Mouse (Mus musculus) hindbrain, postnatal 0 days (tissue): ENCODE results near the gene Mast4. TPM values are rescaled to one million over a fixed set of nuclear protein-coding genes. Genes with fewer than 3 reads are reported as not detected.

Experiments
- ATAC-seq: fragments of 200-750 bp; cut with Nextera tagmentation; 2 replicates; pipeline ENCODE4 v1.8.0; 2017; ENCODE audit warnings: mild to moderate bottlenecking, moderate TSS enrichment, moderate library complexity
- DNase-seq: peaks from one replicate; pipeline ENCODE4 v3.0.0-alpha.2; 2015; ENCODE audit warnings: low spot score
- H3K27ac ChIP-seq: fragments of 300-500 bp; sonication (generic); 2 replicates; pipeline ENCODE4 v1.5.1; 2014; ENCODE audit warnings: mild to moderate bottlenecking
- H3K27me3 ChIP-seq: fragments of 300-500 bp; sonication (generic); 2 replicates; pipeline ENCODE4 v1.6.1; 2014; ENCODE audit warnings: low read length, mixed read lengths; ENCODE audit not compliant: insufficient read depth
- H3K36me3 ChIP-seq: fragments of 300-500 bp; sonication (generic); 2 replicates; pipeline ENCODE4 v1.6.1; 2014; ENCODE audit warnings: low read length, mixed read lengths; ENCODE audit not compliant: insufficient read depth
- H3K4me1 ChIP-seq: fragments of 300-500 bp; sonication (generic); 2 replicates; pipeline ENCODE4 v1.6.1; 2014; ENCODE audit warnings: antibody characterized with exemption, low read length, mixed read lengths; ENCODE audit not compliant: insufficient read depth
- H3K4me2 ChIP-seq: fragments of 300-500 bp; sonication (generic); 2 replicates; pipeline ENCODE4 v1.6.1; 2014; ENCODE audit warnings: low read depth, mild to moderate bottlenecking, low read length, moderate library complexity, mixed read lengths
- H3K4me3 ChIP-seq: fragments of 300-500 bp; sonication (generic); 2 replicates; pipeline ENCODE4 v1.5.1; 2014; ENCODE audit warnings: low read length
- H3K9ac ChIP-seq: fragments of 300-500 bp; sonication (generic); replicated peaks from 2 replicates; pipeline ENCODE4 v1.6.1; 2014; ENCODE audit warnings: mild to moderate bottlenecking, low read length, moderate library complexity, mixed read lengths
- H3K9me3 ChIP-seq: fragments of 300-500 bp; sonication (generic); 2 replicates; pipeline ENCODE4 v1.6.1; 2016; ENCODE audit warnings: low read length, mixed read lengths
- CTCF ChIP-seq: IDR thresholded peaks from 2 replicates; pipeline ENCODE4 v1.5.1; 2016; ENCODE audit warnings: antibody characterized with exemption, control low read depth, low read depth
- WGBS: fragments of 180-500 bp; shearing (Covaris S2); extraction: QIAGEN DNeasy Blood & Tissue Kit; methylation state at CpG from one replicate; pipeline ENCODE4 v1.1.7; 2014; 5-methylcytosine and 5-hydroxymethylcytosine counted together
- polyA plus RNA-seq: library from polyadenylated mRNA; unstranded; fragments of >200 nt; fragmentation: Nextera tagmentation; extraction: Ambion mirVana; gene quantifications from 2 replicates; pipeline ENCODE4 v1.2.1, GENCODE M21; 2015
- total RNA-seq: library from RNA; depleted of rRNA; stranded (reverse); fragments of >200 nt; gene quantifications from 2 replicates; pipeline ENCODE4 v1.2.3, GENCODE M21; 2014

The Mast4 gene
- total and polyA plus RNA-seq, 2 experiments from 2014 or later: 23.5 to 31.7 TPM

- Histone ChIP-seq H3K4me3 (no peak overlapping the region), H3K9ac (no peak overlapping the region), H3K27me3 (no peaks in the 10 kb centered on the region), H3K36me3 (peaks cover 4% of the 10 kb centered on the region; the same call in 1 of the 2 replicates), H3K9me3 (no peaks in the 10 kb centered on the region), H3K4me2 (no peak overlapping the region), H3K4me1 (no peaks in the 10 kb centered on the region), H3K27ac (no peak overlapping the region)
- DNase-seq (no peak), ATAC-seq (no peak)
- WGBS: 46% methylated on average over 1 of the region's 1 CpGs
- TF ChIP-seq CTCF: no peak
These were observed 570.1 kb downstream of the Mast4 start for GRCm38 (mm10) chr13:102764218-102764617.

GRCm38 (mm10) chr13:102762203-102762602, 572.1 kb downstream of the Mast4 start:
- H3K9me3 ChIP-seq: no peaks in the 10 kb centered on the region
- no peak overlapping the region for H3K4me3 ChIP-seq
- H3K27ac ChIP-seq: no peak overlapping the region
- no peak for TF ChIP-seq CTCF
- 96% methylated on average over 10 of the region's 10 CpGs for WGBS
- peaks cover 4% of the 10 kb centered on the region; the same call in 1 of the 2 replicates for H3K36me3 ChIP-seq
- DNase-seq (no peak), ATAC-seq (no peak)
- no peak overlapping the region for H3K4me2 ChIP-seq
- H3K9ac ChIP-seq: no peak overlapping the region
- no peaks in the 10 kb centered on the region for H3K27me3 ChIP-seq
- no peaks in the 10 kb centered on the region for H3K4me1 ChIP-seq

GRCm38 (mm10) chr13:102761410-102761809, 572.9 kb downstream of the Mast4 start:
- Histone ChIP-seq H3K9ac (no peak overlapping the region), H3K27ac (no peak overlapping the region), H3K27me3 (no peaks in the 10 kb centered on the region), H3K9me3 (no peaks in the 10 kb centered on the region), H3K36me3 (peaks cover 4% of the 10 kb centered on the region; the same call in 1 of the 2 replicates), H3K4me3 (no peak overlapping the region), H3K4me1 (no peaks in the 10 kb centered on the region), H3K4me2 (no peak overlapping the region)
- WGBS: 83% methylated on average over 9 of the region's 9 CpGs
- no peak for ATAC-seq
- TF ChIP-seq CTCF: no peak
- DNase-seq: no peak

- Histone ChIP-seq H3K27ac (no peak overlapping the region), H3K4me2 (no peak overlapping the region), H3K27me3 (no peaks in the 10 kb centered on the region), H3K4me3 (no peak overlapping the region), H3K36me3 (peaks cover 4% of the 10 kb centered on the region; the same call in 1 of the 2 replicates), H3K9me3 (no peaks in the 10 kb centered on the region), H3K9ac (no peak overlapping the region), H3K4me1 (no peaks in the 10 kb centered on the region)
- 93% methylated on average over 6 of the region's 6 CpGs for WGBS
- TF ChIP-seq CTCF: no peak
- ATAC-seq: no peak
- DNase-seq: no peak
These were observed 576.3 kb downstream of the Mast4 start for GRCm38 (mm10) chr13:102758021-102758420.

GRCm38 (mm10) chr13:102756071-102756470, 578.2 kb downstream of the Mast4 start:
- Histone ChIP-seq H3K27me3 (no peaks in the 10 kb centered on the region), H3K4me2 (no peak overlapping the region), H3K9me3 (no peaks in the 10 kb centered on the region), H3K27ac (no peak overlapping the region), H3K9ac (no peak overlapping the region), H3K36me3 (peaks cover 7% of the 10 kb centered on the region; the same call in 1 of the 2 replicates), H3K4me3 (no peak overlapping the region), H3K4me1 (no peaks in the 10 kb centered on the region)
- TF ChIP-seq CTCF: no peak
- ATAC-seq: no peak
- 95% methylated on average over 8 of the region's 8 CpGs for WGBS
- no peak for DNase-seq

- no peak for ATAC-seq
- no peak overlapping the region for H3K27ac ChIP-seq
- 99% methylated on average over 8 of the region's 8 CpGs for WGBS
These were observed 579.2 kb downstream of the Mast4 start for GRCm38 (mm10) chr13:102755124-102755523.

GRCm38 (mm10) chr13:102753714-102754556, 580.4 kb downstream of the Mast4 start:
- Histone ChIP-seq H3K27ac (no peak overlapping the region), H3K9ac (no peak overlapping the region), H3K4me1 (no peaks in the 10 kb centered on the region), H3K4me2 (no peak overlapping the region), H3K4me3 (no peak overlapping the region), H3K36me3 (peaks cover 9% of the 10 kb centered on the region), H3K9me3 (no peaks in the 10 kb centered on the region), H3K27me3 (no peaks in the 10 kb centered on the region)
- DNase-seq (no peak), ATAC-seq (no peak)
- no peak for TF ChIP-seq CTCF
- 81% methylated on average over 19 of the region's 19 CpGs for WGBS

More at GRCm38 (mm10) chr13:102755124-102755523, 579.2 kb downstream of the Mast4 start:
- TF ChIP-seq CTCF: no peak
- Histone ChIP-seq H3K4me1 (no peaks in the 10 kb centered on the region), H3K4me2 (no peak overlapping the region), H3K36me3 (peaks cover 13% of the 10 kb centered on the region), H3K4me3 (no peak overlapping the region), H3K9ac (no peak overlapping the region), H3K27me3 (no peaks in the 10 kb centered on the region), H3K9me3 (no peaks in the 10 kb centered on the region)
- no peak for DNase-seq
